Mouse (Mus musculus): Measurements from ENCODE around the gene Icos. TPM values are rescaled to one million over a fixed set of nuclear protein-coding genes. Genes with fewer than 3 reads are reported as not detected.

Icos gene
- polyA plus RNA-seq, 1 experiment from 2014 or later, result 0.34 TPM

DNA sequence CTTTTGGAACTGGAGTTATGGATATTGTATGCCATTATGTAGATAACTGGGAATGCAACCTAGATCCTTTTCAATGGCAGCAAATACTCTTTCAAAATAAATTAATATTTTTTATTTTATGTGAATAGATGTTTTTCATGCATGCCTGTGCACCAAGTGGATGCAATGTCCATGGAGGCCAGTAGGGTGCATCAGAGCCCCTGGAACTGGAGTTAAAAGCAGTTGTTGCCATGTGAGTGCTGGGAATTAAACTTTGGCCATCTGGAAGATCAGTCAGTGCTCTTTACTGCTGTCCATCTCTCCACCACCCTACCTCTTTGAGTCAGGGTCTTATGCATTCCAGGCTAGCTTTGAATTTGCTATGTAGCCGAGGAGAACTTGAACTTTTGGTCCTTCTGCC lies 19.4 kb upstream of the Icos start:
- Histone ChIP-seq H3K4me1 (ENCODE audit: control insufficient read depth, insufficient read depth, low read length) (no peaks in the 10 kb centered on the region), H3K36me3 (ENCODE audit: control insufficient read depth, insufficient read depth, low read length) (no peaks in the 10 kb centered on the region), H3K27ac (ENCODE audit: low read length) (no peak overlapping the region), H3K4me3 (replicated peaks; ENCODE audit: low read length) (no peak overlapping the region), H3K4me2 (ENCODE audit: low read depth, low read length) (no peak overlapping the region), H3K27me3 (ENCODE audit: control insufficient read depth, insufficient read depth, low read length) (no peaks in the 10 kb centered on the region), H3K9ac (ENCODE audit: low read length) (no peak overlapping the region), H3K9me3 (replicated peaks; ENCODE audit: control insufficient read depth, low read length) (no peaks in the 10 kb centered on the region)
- WGBS, result 76% methylated on average over 1 of the region's 1 CpGs
- no peak for ATAC-seq (ENCODE audit: insufficient read depth, low FRiP score)

DNA sequence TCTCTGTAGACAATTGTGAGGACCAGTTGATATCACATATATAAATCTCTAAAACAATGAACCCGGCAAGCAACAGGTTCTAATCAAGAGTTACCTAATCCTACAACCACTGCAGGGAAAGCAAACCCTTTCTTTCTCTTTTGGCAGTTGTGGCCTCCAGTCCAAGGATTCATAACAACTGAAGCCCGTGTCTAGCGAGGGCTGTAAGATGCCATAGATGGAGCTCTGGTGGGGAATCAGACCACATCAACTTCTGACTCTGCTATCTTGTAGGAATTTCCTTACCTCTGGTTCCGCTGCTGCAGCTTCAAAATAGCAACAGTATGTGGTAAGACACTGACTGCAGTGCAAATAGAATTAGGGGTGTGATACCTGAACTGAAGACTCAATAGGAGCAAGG lies 18.5 kb upstream of the Icos start:
- WGBS, result 72% methylated on average over 4 of the region's 4 CpGs
- no peak for ATAC-seq (ENCODE audit: insufficient read depth, low FRiP score)
- H3K4me3 ChIP-seq (replicated peaks; ENCODE audit: low read length), result no peak overlapping the region

DNA sequence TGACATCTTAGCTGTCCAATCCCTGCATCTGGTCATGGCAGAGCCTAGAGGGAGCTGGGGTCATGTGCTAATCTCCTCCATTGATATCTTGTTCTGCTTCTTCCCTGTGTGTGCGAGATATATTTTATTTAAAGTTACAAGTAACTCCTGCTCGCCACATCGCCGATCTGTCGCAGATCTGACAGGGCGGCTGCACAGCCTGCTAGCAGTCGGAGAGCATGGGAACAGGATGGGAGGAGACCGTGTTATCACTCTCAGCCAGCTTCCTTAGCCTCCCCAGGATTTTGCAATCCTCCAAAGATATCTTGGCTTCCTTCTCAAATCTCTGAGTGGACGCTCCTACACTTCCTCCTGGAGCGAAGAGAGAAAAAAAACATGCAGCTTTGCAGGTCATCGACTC lies 17.3 kb upstream of the Icos start:
- Histone ChIP-seq H3K4me3 (replicated peaks; ENCODE audit: low read length) (no peak overlapping the region), H3K9ac (ENCODE audit: low read length) (no peak overlapping the region), H3K27ac (ENCODE audit: low read length) (no peak overlapping the region), H3K9me3 (replicated peaks; ENCODE audit: control insufficient read depth, low read length) (no peaks in the 10 kb centered on the region), H3K4me2 (ENCODE audit: low read depth, low read length) (no peak overlapping the region), H3K36me3 (ENCODE audit: control insufficient read depth, insufficient read depth, low read length) (no peaks in the 10 kb centered on the region), H3K27me3 (ENCODE audit: control insufficient read depth, insufficient read depth, low read length) (no peaks in the 10 kb centered on the region), H3K4me1 (ENCODE audit: control insufficient read depth, insufficient read depth, low read length) (no peaks in the 10 kb centered on the region)
- WGBS, result 63% methylated on average over 11 of the region's 11 CpGs
- ATAC-seq (ENCODE audit: insufficient read depth, low FRiP score), result no peak

More for the DNA sequence above, 18.5 kb upstream of the Icos start:
- H3K27me3 ChIP-seq (ENCODE audit: control insufficient read depth, insufficient read depth, low read length), result no peaks in the 10 kb centered on the region
- H3K36me3 ChIP-seq (ENCODE audit: control insufficient read depth, insufficient read depth, low read length), result no peaks in the 10 kb centered on the region
- H3K4me1 ChIP-seq (ENCODE audit: control insufficient read depth, insufficient read depth, low read length), result no peaks in the 10 kb centered on the region
- H3K4me2 ChIP-seq (ENCODE audit: low read depth, low read length), result no peak overlapping the region
- H3K9me3 ChIP-seq (replicated peaks; ENCODE audit: control insufficient read depth, low read length), result no peaks in the 10 kb centered on the region
- no peak overlapping the region for H3K27ac ChIP-seq (ENCODE audit: low read length)
- H3K9ac ChIP-seq (ENCODE audit: low read length), result no peak overlapping the region

DNA sequence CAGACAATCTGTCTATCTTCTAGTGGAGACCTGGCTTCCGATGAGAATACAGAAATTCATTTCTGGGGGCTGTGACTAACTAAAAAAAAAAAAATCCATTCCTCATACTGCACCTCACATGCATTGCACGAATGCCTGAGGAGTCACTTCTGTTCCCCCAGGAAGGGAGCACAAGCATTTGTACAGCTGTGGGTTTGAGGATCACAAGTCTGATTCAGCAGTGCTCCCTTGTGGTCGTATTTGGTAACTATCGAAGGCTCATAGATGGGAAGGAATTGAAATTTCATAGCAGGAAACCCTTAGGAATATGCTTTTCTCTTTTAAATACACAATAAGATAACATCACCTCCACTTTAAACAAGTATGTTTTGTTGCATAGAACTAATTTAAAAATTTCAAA lies 16.6 kb upstream of the Icos start:
- WGBS, result 21% methylated on average over 4 of the region's 4 CpGs
- Histone ChIP-seq H3K27ac (ENCODE audit: low read length) (no peak overlapping the region), H3K4me1 (ENCODE audit: control insufficient read depth, insufficient read depth, low read length) (no peaks in the 10 kb centered on the region), H3K4me2 (ENCODE audit: low read depth, low read length) (no peak overlapping the region), H3K27me3 (ENCODE audit: control insufficient read depth, insufficient read depth, low read length) (no peaks in the 10 kb centered on the region), H3K4me3 (replicated peaks; ENCODE audit: low read length) (no peak overlapping the region), H3K9ac (ENCODE audit: low read length) (no peak overlapping the region), H3K9me3 (replicated peaks; ENCODE audit: control insufficient read depth, low read length) (no peaks in the 10 kb centered on the region), H3K36me3 (ENCODE audit: control insufficient read depth, insufficient read depth, low read length) (no peaks in the 10 kb centered on the region)
- no peak for ATAC-seq (ENCODE audit: insufficient read depth, low FRiP score)

DNA sequence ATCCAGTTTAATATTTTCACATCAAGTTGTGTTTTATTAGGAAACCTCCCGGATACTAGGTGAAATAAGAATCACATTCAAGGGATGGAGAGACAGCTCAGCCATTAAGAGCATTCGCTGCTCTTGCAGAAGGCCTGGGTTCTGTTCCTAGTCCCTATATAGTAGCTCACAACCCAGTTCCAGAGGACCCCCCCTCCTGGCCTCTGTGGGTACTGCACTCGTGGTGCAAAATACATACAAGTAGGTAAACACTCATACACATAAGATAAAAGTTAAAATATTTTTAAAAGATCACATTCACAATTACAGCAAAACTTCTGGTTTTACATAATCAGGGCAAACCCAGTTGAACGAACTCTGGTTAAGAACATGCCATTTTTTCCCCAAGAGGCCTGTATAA lies 15.6 kb upstream of the Icos start:
- Histone ChIP-seq H3K27ac (ENCODE audit: low read length) (no peak overlapping the region), H3K4me3 (replicated peaks; ENCODE audit: low read length) (no peak overlapping the region), H3K9ac (ENCODE audit: low read length) (no peak overlapping the region), H3K9me3 (replicated peaks; ENCODE audit: control insufficient read depth, low read length) (no peaks in the 10 kb centered on the region), H3K4me1 (ENCODE audit: control insufficient read depth, insufficient read depth, low read length) (no peaks in the 10 kb centered on the region), H3K36me3 (ENCODE audit: control insufficient read depth, insufficient read depth, low read length) (no peaks in the 10 kb centered on the region), H3K27me3 (ENCODE audit: control insufficient read depth, insufficient read depth, low read length) (no peaks in the 10 kb centered on the region), H3K4me2 (ENCODE audit: low read depth, low read length) (no peak overlapping the region)
- WGBS, result 87% methylated on average over 4 of the region's 4 CpGs
- no peak for ATAC-seq (ENCODE audit: insufficient read depth, low FRiP score)

DNA sequence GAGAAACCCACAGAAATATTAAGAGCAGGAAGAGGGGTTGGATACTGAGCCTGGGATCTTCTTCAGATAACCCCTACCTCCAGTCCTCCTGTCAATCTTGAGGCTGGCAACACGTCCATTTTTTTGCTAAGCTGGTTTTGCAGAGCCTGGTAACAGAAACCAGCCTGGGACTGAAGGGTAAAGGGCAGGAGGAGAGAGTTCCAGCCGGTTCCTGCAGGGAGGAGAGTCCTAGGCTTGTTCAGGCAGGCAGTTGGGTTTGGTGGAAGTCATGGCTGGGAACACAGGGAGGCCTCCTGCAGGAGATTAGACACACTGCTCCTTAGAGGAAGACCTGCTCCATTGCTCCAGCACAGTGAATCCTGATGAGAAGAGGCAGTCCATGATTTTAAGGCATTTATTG lies 10.2 kb upstream of the Icos start:
- 31% methylated on average over 2 of the region's 2 CpGs for WGBS

DNA sequence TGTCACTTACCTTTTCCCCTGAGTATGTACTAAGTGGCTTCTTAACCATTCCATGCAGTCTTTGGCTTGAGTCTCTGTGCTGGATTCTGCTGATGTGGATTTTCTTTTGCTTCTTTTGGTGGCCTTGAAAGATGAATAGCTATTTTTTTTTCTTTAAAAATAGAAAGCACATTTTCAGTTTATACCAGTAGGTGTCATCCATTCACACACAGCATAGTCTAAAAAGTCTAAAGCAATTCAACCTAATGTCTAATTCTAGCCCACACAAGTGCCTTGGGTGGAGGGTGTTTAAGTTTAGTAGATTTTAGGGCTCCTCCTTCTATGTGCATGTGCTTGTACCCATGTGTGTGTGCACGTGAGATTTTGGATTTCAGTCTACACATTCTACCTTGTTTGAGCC lies 6.9 kb upstream of the Icos start:
- no peaks in the 10 kb centered on the region for H3K4me1 ChIP-seq (ENCODE audit: control insufficient read depth, insufficient read depth, low read length)
- no peak overlapping the region for H3K9ac ChIP-seq (ENCODE audit: low read length)
- H3K36me3 ChIP-seq (ENCODE audit: control insufficient read depth, insufficient read depth, low read length), result no peaks in the 10 kb centered on the region
- no peaks in the 10 kb centered on the region for H3K27me3 ChIP-seq (ENCODE audit: control insufficient read depth, insufficient read depth, low read length)
- 82% methylated on average over 1 of the region's 1 CpGs for WGBS
- H3K9me3 ChIP-seq (replicated peaks; ENCODE audit: control insufficient read depth, low read length), result no peaks in the 10 kb centered on the region
- no peak overlapping the region for H3K4me3 ChIP-seq (replicated peaks; ENCODE audit: low read length)
- no peak for ATAC-seq (ENCODE audit: insufficient read depth, low FRiP score)
- H3K27ac ChIP-seq (ENCODE audit: low read length), result no peak overlapping the region
- H3K4me2 ChIP-seq (ENCODE audit: low read depth, low read length), result no peak overlapping the region

More for the DNA sequence above, 10.2 kb upstream of the Icos start:
- Histone ChIP-seq H3K4me1 (ENCODE audit: control insufficient read depth, insufficient read depth, low read length) (no peaks in the 10 kb centered on the region), H3K9ac (ENCODE audit: low read length) (no peak overlapping the region), H3K4me3 (replicated peaks; ENCODE audit: low read length) (no peak overlapping the region), H3K9me3 (replicated peaks; ENCODE audit: control insufficient read depth, low read length) (no peaks in the 10 kb centered on the region), H3K27me3 (ENCODE audit: control insufficient read depth, insufficient read depth, low read length) (no peaks in the 10 kb centered on the region), H3K27ac (ENCODE audit: low read length) (no peak overlapping the region; the same call in 1 of the 2 replicates), H3K36me3 (ENCODE audit: control insufficient read depth, insufficient read depth, low read length) (no peaks in the 10 kb centered on the region), H3K4me2 (ENCODE audit: low read depth, low read length) (no peak overlapping the region)
- no peak for ATAC-seq (ENCODE audit: insufficient read depth, low FRiP score)

DNA sequence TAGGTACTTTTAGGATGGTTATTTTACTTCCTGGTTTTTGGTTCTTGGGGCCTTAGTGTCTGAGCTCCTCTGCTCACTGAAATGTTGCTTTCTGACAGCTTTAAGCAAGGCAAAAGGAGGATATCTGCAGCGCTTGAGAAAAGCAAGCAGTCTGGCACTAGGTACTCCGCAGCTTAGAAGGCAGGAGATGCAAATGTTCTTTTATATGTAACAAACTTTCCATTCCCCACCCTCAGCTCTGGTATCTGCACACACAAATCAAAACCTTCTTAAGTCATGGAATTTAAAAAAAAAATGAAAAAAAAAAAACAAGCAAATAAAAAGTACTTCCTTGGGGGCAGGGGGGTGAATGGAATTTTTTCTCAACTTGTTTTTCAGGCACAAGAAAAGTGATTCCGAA lies 3.5 kb upstream of the Icos start:
- H3K9me3 ChIP-seq (replicated peaks; ENCODE audit: control insufficient read depth, low read length), result no peaks in the 10 kb centered on the region
- no peak overlapping the region for H3K27ac ChIP-seq (ENCODE audit: low read length)
- no peak overlapping the region for H3K9ac ChIP-seq (ENCODE audit: low read length)
- no peak for ATAC-seq (ENCODE audit: insufficient read depth, low FRiP score)
- no peaks in the 10 kb centered on the region for H3K4me1 ChIP-seq (ENCODE audit: control insufficient read depth, insufficient read depth, low read length)
- H3K27me3 ChIP-seq (ENCODE audit: control insufficient read depth, insufficient read depth, low read length), result no peaks in the 10 kb centered on the region
- WGBS, result 85% methylated on average over 3 of the region's 3 CpGs
- H3K36me3 ChIP-seq (ENCODE audit: control insufficient read depth, insufficient read depth, low read length), result no peaks in the 10 kb centered on the region
- no peak overlapping the region for H3K4me3 ChIP-seq (replicated peaks; ENCODE audit: low read length)
- no peak overlapping the region for H3K4me2 ChIP-seq (ENCODE audit: low read depth, low read length)

DNA sequence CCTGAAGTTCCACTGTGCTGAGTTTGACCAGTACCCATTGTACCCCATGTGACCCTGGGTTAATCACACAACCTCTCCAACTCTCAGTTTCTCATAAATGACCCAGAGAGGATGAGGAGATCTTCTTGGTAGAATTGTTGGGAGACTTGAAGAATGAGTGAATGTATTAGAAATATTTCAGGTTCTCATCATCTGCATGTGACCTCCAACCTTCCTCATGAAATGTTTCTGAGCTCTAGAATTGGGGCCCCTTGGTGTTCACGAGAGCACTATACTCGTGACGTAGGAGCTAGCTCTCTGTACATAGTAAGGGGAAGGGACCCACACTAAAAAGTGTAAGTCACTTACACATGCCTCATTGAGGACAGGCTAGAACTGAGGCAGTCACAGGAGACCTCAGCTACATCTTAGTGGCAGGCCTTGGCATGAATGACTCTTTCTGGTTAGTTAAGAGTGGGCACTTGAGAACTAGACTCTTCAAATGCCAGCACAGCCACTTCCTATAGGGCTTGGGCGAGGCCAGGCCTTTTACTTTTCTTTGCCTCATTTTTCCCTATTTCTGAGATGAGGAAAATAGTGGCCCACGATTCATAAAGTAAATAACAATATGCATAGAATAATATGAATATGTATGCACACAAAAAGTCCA lies 2.0 kb upstream of the Icos start:
- 92% methylated on average over 5 of the region's 5 CpGs for WGBS
- H3K27ac ChIP-seq (ENCODE audit: low read length), result no peak overlapping the region
- no peak overlapping the region for H3K4me2 ChIP-seq (ENCODE audit: low read depth, low read length)
- H3K9ac ChIP-seq (ENCODE audit: low read length), result no peak overlapping the region
- H3K9me3 ChIP-seq (replicated peaks; ENCODE audit: control insufficient read depth, low read length), result no peaks in the 10 kb centered on the region
- ATAC-seq (ENCODE audit: insufficient read depth, low FRiP score), result no peak
- H3K27me3 ChIP-seq (ENCODE audit: control insufficient read depth, insufficient read depth, low read length), result no peaks in the 10 kb centered on the region
- H3K4me1 ChIP-seq (ENCODE audit: control insufficient read depth, insufficient read depth, low read length), result no peaks in the 10 kb centered on the region
- H3K36me3 ChIP-seq (ENCODE audit: control insufficient read depth, insufficient read depth, low read length), result no peaks in the 10 kb centered on the region
- no peak overlapping the region for H3K4me3 ChIP-seq (replicated peaks; ENCODE audit: low read length)
